Mouse (Mus musculus) CD4-positive, CD25-positive, alpha-beta regulatory T cell, adult 4 months (primary cell): ENCODE results near the gene Grm6. TPM values are rescaled to one million over a fixed set of nuclear protein-coding genes. Genes with fewer than 3 reads are reported as not detected.

Source experiments
- polyA plus RNA-seq, 2 experiments: library from polyadenylated mRNA; unstranded; fragments of 100-300 nt; shearing (Covaris generic); gene quantifications; one replicate each; pipeline ENCODE4 v1.2.1; 2017

Gene Grm6
- polyA plus RNA-seq, 2 experiments from 2014 or later, result not detected

Other genes with a start within 250 kb of the Grm6 start
- not detected for gene Adamts2, start 248.6 kb upstream of the Grm6 start, polyA plus RNA-seq
- gene Zfp354c, start 23.0 kb upstream of the Grm6 start, polyA plus RNA-seq, result 1 to 10 TPM; 1.3 to 2.0 TPM
- not detected for gene Zfp879, start 9.1 kb upstream of the Grm6 start, polyA plus RNA-seq
- not detected for gene Zfp454, start 37.0 kb downstream of the Grm6 start, polyA plus RNA-seq
- 1 to 10 TPM in 1 of 2 experiments, under 1 TPM in 1; 0.81 to 1.5 TPM for gene Zfp2, start 65.5 kb downstream of the Grm6 start, polyA plus RNA-seq
- gene Zfp354b, start 80.9 kb downstream of the Grm6 start, polyA plus RNA-seq, result not detected
- not detected for gene 4933414I15Rik, start 93.1 kb downstream of the Grm6 start, polyA plus RNA-seq
- gene Prop1, start 103.1 kb downstream of the Grm6 start, polyA plus RNA-seq, result not detected
- not detected for gene Olfr1378, start 115.8 kb downstream of the Grm6 start, polyA plus RNA-seq
- gene Olfr1377, start 131.3 kb downstream of the Grm6 start, polyA plus RNA-seq, result not detected
- not detected for gene Olfr51, start 152.9 kb downstream of the Grm6 start, polyA plus RNA-seq
- under 1 TPM in 1 of 2 experiments, not detected in 1; 0.08 TPM for gene Olfr54, start 163.6 kb downstream of the Grm6 start, polyA plus RNA-seq
- not detected for gene Olfr1375, start 197.4 kb downstream of the Grm6 start, polyA plus RNA-seq
- gene Zfp354a, start 208.6 kb downstream of the Grm6 start, polyA plus RNA-seq, result not detected